Mouse (Mus musculus) bone marrow macrophage, adult 2 months (primary cell): ENCODE measurements around the gene Ppp1r21.

ENCODE experiments used
- CTCF ChIP-seq: IDR thresholded peaks from 2 replicates; pipeline ENCODE4 v1.5.1; 2012; ENCODE audit warnings: low read depth, mild to moderate bottlenecking, low read length, moderate library complexity
- POLR2A ChIP-seq: IDR thresholded peaks from 2 replicates; pipeline ENCODE4 v1.6.1; 2012; ENCODE audit warnings: mild to moderate bottlenecking, low read depth, low read length, borderline replicate concordance

- TF ChIP-seq CTCF (no peak), POLR2A (no peak)
These were observed 79.4 kb downstream of the Ppp1r21 start for GRCm38 (mm10) chr17:88609361-88609760.
